Mouse (Mus musculus): ENCODE data around the gene Magi2. TPM values are rescaled to one million over a fixed set of nuclear protein-coding genes. Genes with fewer than 3 reads are reported as not detected.

Gene Magi2
- polyA plus RNA-seq, 1 experiment from 2014 or later = 3.8 TPM

- no peaks in the 10 kb centered on the region for H3K36me3 ChIP-seq (ENCODE audit: control insufficient read depth, insufficient read depth, low read length)
- no peak overlapping the region for H3K4me2 ChIP-seq (ENCODE audit: low read depth, low read length)
- no peaks in the 10 kb centered on the region for H3K4me1 ChIP-seq (ENCODE audit: control insufficient read depth, insufficient read depth, low read length)
- WGBS = 69% methylated on average over 11 of the region's 11 CpGs
- H3K9ac ChIP-seq (ENCODE audit: low read depth, low read length) = no peak overlapping the region
- H3K27ac ChIP-seq (replicated peaks; ENCODE audit: low read depth, low read length) = no peak overlapping the region
- no peaks in the 10 kb centered on the region for H3K9me3 ChIP-seq (ENCODE audit: control insufficient read depth, low read length)
- ATAC-seq (ENCODE audit: low read depth) (no peak), DNase-seq (ENCODE audit: low spot score) (peak; percentile 51)
- H3K4me3 ChIP-seq (ENCODE audit: low read depth, low read length) = no peak overlapping the region
- no peaks in the 10 kb centered on the region for H3K27me3 ChIP-seq (replicated peaks; ENCODE audit: control insufficient read depth, insufficient read depth, low read length)
Observed at GRCm38 (mm10) chr5:20378071-20378800, 1151.4 kb downstream of the Magi2 start.

DNA sequence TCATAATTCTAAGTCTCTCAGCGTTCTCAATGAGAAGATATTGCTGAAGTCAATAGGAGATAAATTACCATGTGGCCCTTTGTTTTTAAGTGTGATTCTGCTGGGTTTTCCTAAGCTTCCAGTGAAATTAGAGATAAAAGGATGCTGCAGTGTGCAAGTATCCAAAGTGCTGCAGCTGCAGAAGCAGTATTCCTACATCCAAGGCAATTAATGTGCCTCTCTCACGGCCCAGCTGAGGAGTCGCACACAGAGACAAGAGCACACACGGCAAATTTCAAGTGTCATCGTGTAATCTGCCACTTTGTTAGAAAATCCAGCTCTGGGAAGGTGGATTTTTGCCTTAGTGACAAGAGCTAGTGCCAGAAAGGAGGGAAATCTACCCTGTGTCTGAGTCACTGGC is 1177.7 kb downstream of the Magi2 start:
- no peaks in the 10 kb centered on the region for H3K36me3 ChIP-seq (ENCODE audit: control insufficient read depth, insufficient read depth, low read length)
- DNase-seq (ENCODE audit: low spot score) = no peak
- H3K4me2 ChIP-seq (ENCODE audit: low read depth, low read length) = no peak overlapping the region
- no peaks in the 10 kb centered on the region for H3K27me3 ChIP-seq (replicated peaks; ENCODE audit: control insufficient read depth, insufficient read depth, low read length)
- no peak overlapping the region for H3K4me3 ChIP-seq (ENCODE audit: low read depth, low read length)
- H3K4me1 ChIP-seq (ENCODE audit: control insufficient read depth, insufficient read depth, low read length) = no peaks in the 10 kb centered on the region
- ATAC-seq (ENCODE audit: low read depth) = no peak
- H3K27ac ChIP-seq (replicated peaks; ENCODE audit: low read depth, low read length) = no peak overlapping the region
- H3K9ac ChIP-seq (ENCODE audit: low read depth, low read length) = no peak overlapping the region
- 89% methylated on average over 5 of the region's 5 CpGs for WGBS
- H3K9me3 ChIP-seq (ENCODE audit: control insufficient read depth, low read length) = no peaks in the 10 kb centered on the region

DNA sequence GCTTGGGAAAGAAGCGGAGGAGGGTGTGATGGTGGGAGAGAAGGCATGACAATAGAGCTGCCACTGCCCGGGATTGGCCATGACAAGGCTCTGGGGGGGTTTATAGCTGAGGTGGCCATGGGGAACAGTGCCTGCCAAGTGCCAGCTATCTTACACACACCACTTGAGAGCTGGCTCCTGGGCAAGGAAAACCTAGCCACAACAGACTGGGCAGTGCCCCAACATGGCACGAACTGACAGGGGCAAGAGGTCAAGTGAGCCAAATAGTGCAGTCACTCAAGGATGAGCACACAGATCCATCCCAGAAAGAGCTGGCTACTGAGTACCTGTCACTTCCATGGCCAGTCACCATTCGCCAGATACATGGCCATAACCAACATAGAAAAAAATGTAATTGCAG is 1179.8 kb downstream of the Magi2 start:
- DNase-seq (ENCODE audit: low spot score) (no peak), ATAC-seq (ENCODE audit: low read depth) (no peak)
- H3K4me1 ChIP-seq (ENCODE audit: control insufficient read depth, insufficient read depth, low read length) = no peaks in the 10 kb centered on the region
- H3K27me3 ChIP-seq (replicated peaks; ENCODE audit: control insufficient read depth, insufficient read depth, low read length) = no peaks in the 10 kb centered on the region
- H3K4me2 ChIP-seq (ENCODE audit: low read depth, low read length) = no peak overlapping the region
- 89% methylated on average over 4 of the region's 4 CpGs for WGBS
- no peak overlapping the region for H3K9ac ChIP-seq (ENCODE audit: low read depth, low read length)
- no peak overlapping the region for H3K27ac ChIP-seq (replicated peaks; ENCODE audit: low read depth, low read length)
- no peaks in the 10 kb centered on the region for H3K9me3 ChIP-seq (ENCODE audit: control insufficient read depth, low read length)
- no peaks in the 10 kb centered on the region for H3K36me3 ChIP-seq (ENCODE audit: control insufficient read depth, insufficient read depth, low read length)
- no peak overlapping the region for H3K4me3 ChIP-seq (ENCODE audit: low read depth, low read length)

- no peak overlapping the region for H3K27ac ChIP-seq (replicated peaks; ENCODE audit: low read depth, low read length)
- H3K27me3 ChIP-seq (replicated peaks; ENCODE audit: control insufficient read depth, insufficient read depth, low read length) = no peaks in the 10 kb centered on the region
- H3K9ac ChIP-seq (ENCODE audit: low read depth, low read length) = no peak overlapping the region
- no peak overlapping the region for H3K4me3 ChIP-seq (ENCODE audit: low read depth, low read length)
- no peak for ATAC-seq (ENCODE audit: low read depth)
- no peaks in the 10 kb centered on the region for H3K9me3 ChIP-seq (ENCODE audit: control insufficient read depth, low read length)
- no peak for DNase-seq (ENCODE audit: low spot score)
- no peaks in the 10 kb centered on the region for H3K4me1 ChIP-seq (ENCODE audit: control insufficient read depth, insufficient read depth, low read length)
- H3K4me2 ChIP-seq (ENCODE audit: low read depth, low read length) = no peak overlapping the region
- H3K36me3 ChIP-seq (ENCODE audit: control insufficient read depth, insufficient read depth, low read length) = no peaks in the 10 kb centered on the region
Observed at GRCm38 (mm10) chr5:20415320-20415719, 1188.5 kb downstream of the Magi2 start.

GRCm38 (mm10) chr5:20417348-20417747 is 1190.5 kb downstream of the Magi2 start:
- H3K27me3 ChIP-seq (replicated peaks; ENCODE audit: control insufficient read depth, insufficient read depth, low read length) = no peaks in the 10 kb centered on the region
- no peak overlapping the region for H3K4me2 ChIP-seq (ENCODE audit: low read depth, low read length)
- H3K4me3 ChIP-seq (ENCODE audit: low read depth, low read length) = no peak overlapping the region
- DNase-seq (ENCODE audit: low spot score) (no peak), ATAC-seq (ENCODE audit: low read depth) (no peak)
- H3K9ac ChIP-seq (ENCODE audit: low read depth, low read length) = no peak overlapping the region
- no peak overlapping the region for H3K27ac ChIP-seq (replicated peaks; ENCODE audit: low read depth, low read length)
- no peaks in the 10 kb centered on the region for H3K9me3 ChIP-seq (ENCODE audit: control insufficient read depth, low read length)
- H3K4me1 ChIP-seq (ENCODE audit: control insufficient read depth, insufficient read depth, low read length) = no peaks in the 10 kb centered on the region
- no peaks in the 10 kb centered on the region for H3K36me3 ChIP-seq (ENCODE audit: control insufficient read depth, insufficient read depth, low read length)

DNA sequence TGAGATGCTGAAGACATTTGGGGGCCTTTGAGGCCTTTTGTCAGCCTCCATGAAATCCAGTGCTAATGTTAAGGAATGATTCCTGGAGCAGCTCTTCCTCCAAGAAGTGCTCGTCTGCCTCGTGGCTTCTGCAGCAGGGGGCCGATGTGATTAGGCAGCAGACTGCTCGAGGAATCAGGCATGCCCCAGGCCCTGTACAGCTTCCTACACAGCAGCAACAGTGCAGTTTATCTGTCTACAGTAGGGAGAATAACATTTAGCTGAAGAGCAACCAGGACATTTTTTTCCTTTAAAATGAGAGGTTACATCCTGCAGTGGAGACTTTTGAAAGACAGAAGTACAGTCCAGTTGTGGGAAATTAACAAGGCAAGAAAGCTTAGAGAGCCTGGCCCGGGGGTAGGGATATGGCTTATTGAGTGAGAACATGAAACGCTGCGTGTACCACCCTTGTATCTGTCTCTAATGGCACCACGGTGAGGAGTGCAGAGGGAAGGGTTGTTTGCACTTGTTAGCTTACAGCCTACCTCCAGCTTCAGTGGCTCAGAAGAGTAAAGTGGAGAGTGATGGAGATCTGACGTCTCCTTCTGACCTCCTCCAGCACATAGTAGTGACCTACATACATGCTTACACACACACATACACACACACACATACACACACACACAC is 1205.4 kb downstream of the Magi2 start:
- no peak for ATAC-seq (ENCODE audit: low read depth)
- Histone ChIP-seq H3K4me3 (ENCODE audit: low read depth, low read length) (no peak overlapping the region), H3K9me3 (ENCODE audit: control insufficient read depth, low read length) (no peaks in the 10 kb centered on the region), H3K36me3 (ENCODE audit: control insufficient read depth, insufficient read depth, low read length) (no peaks in the 10 kb centered on the region), H3K4me2 (ENCODE audit: low read depth, low read length) (no peak overlapping the region), H3K27ac (replicated peaks; ENCODE audit: low read depth, low read length) (no peak overlapping the region), H3K4me1 (ENCODE audit: control insufficient read depth, insufficient read depth, low read length) (no peaks in the 10 kb centered on the region), H3K9ac (ENCODE audit: low read depth, low read length) (no peak overlapping the region), H3K27me3 (replicated peaks; ENCODE audit: control insufficient read depth, insufficient read depth, low read length) (no peaks in the 10 kb centered on the region)
- WGBS = 46% methylated on average over 9 of the region's 9 CpGs
- no peak for DNase-seq (ENCODE audit: low spot score)

DNA sequence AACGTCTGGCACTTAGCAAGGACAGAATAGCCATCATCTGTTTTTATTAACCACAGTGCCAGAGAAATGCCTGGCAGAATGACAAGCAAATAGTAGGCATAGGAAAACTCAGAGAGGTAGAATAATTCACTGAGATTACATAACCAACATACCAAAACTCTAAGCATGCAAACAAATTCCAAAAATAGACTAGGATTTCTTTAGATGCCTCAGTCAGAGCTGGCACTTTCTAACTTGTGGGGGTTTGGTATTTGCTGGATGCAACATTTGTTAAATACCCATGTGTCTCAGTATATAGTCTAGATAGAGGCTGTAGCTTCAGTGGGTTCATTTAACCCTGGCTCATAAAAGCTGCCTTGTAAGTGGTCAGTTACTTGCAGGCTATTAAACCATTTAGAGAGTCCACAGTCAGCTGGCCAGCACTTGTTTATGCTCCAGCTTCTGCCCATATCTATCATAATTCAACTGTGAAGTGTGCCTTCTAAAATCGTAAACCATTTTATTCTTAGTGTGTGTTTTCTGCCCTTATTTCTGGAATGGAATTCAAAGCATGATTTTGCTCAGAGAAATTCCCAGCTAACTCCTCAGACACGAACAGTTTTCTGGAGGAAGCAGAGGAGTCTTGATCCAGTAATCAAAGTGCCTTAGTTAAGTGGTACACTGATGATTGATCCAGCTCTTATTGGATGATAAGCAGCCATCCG is 1219.8 kb downstream of the Magi2 start:
- DNase-seq (ENCODE audit: low spot score) (peak; percentile 35), ATAC-seq (ENCODE audit: low read depth) (no peak; the same call in 1 of the 2 replicates)
- no peak overlapping the region for H3K4me3 ChIP-seq (ENCODE audit: low read depth, low read length)
- H3K27ac ChIP-seq (replicated peaks; ENCODE audit: low read depth, low read length) = no peak overlapping the region
- no peaks in the 10 kb centered on the region for H3K27me3 ChIP-seq (replicated peaks; ENCODE audit: control insufficient read depth, insufficient read depth, low read length)
- 49% methylated on average over 4 of the region's 4 CpGs for WGBS
- H3K9me3 ChIP-seq (ENCODE audit: control insufficient read depth, low read length) = no peaks in the 10 kb centered on the region
- no peaks in the 10 kb centered on the region for H3K4me1 ChIP-seq (ENCODE audit: control insufficient read depth, insufficient read depth, low read length)
- H3K9ac ChIP-seq (ENCODE audit: low read depth, low read length) = no peak overlapping the region
- H3K36me3 ChIP-seq (ENCODE audit: control insufficient read depth, insufficient read depth, low read length) = no peaks in the 10 kb centered on the region
- no peak overlapping the region for H3K4me2 ChIP-seq (ENCODE audit: low read depth, low read length)

- WGBS = 63% methylated on average over 3 of the region's 3 CpGs
- no peak overlapping the region for H3K4me2 ChIP-seq (ENCODE audit: low read depth, low read length)
- ATAC-seq (ENCODE audit: low read depth) (no peak), DNase-seq (ENCODE audit: low spot score) (no peak)
- no peaks in the 10 kb centered on the region for H3K4me1 ChIP-seq (ENCODE audit: control insufficient read depth, insufficient read depth, low read length)
- no peaks in the 10 kb centered on the region for H3K36me3 ChIP-seq (ENCODE audit: control insufficient read depth, insufficient read depth, low read length)
- no peak overlapping the region for H3K27ac ChIP-seq (replicated peaks; ENCODE audit: low read depth, low read length)
- H3K9me3 ChIP-seq (ENCODE audit: control insufficient read depth, low read length) = no peaks in the 10 kb centered on the region
- no peak overlapping the region for H3K9ac ChIP-seq (ENCODE audit: low read depth, low read length)
- H3K4me3 ChIP-seq (ENCODE audit: low read depth, low read length) = no peak overlapping the region
- H3K27me3 ChIP-seq (replicated peaks; ENCODE audit: control insufficient read depth, insufficient read depth, low read length) = no peaks in the 10 kb centered on the region
Observed at GRCm38 (mm10) chr5:20456106-20456505, 1229.3 kb downstream of the Magi2 start.

Measured in embryonic facial prominence, embryonic 14.5 days (tissue).